Mouse (Mus musculus): ENCODE data around the gene 1810009A15Rik.

DNA sequence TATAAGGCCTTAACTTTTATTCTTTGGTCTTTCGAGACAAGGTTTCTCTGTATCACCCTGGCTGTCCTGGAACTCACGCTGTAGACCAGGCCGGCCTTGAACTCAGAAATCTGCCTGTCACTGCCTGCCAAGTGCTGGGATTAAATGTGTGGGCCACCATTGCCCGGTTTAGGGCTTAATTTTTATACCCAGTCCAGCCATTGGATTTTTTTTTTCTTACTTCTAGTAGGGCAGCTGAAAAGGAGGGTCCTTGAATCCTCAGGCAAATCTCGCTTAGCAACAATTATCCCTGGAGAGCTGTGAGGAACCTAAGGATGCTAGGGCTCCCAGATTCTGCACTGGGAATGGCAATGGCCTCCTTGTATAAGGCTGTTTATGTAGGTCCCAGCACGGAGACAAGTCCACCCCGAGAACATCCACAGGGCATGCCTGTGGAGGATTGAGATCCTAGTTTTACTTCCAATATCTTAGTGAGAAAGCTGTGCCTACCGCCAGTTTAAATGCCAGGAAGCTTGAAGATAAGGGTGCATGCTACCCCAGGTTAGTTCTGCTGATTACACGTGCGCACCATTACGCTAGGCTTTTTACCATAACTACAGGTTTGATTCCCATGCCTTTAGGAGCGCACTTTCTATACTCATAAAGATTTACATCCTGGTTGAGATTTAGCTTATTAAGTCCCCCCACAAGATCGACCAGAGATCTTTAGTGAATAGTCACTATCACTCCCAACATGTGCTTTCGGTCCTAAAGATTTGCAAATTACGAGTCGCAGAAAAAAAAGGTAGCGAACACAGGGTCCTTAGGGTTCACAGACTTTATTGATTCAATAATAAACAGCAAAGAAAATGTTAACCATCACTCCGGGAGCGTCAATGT is 829 bp upstream of the 1810009A15Rik start:
- no peak for TF ChIP-seq MAFK (IDR thresholded peaks at IDR 0.05; ENCODE audit: insufficient read depth, low read depth, low read length)
- TF ChIP-seq HCFC1 (IDR thresholded peaks at IDR 0.05; ENCODE audit: borderline replicate concordance, insufficient read depth, low read length): no peak

Measured in ES-E14 (cell line).